8 mouse cellular contexts compared by ENCODE assay signal in genomic region chr13:54372665-54373064, GRCm38 (mm10). TPM values are rescaled to one million over a fixed set of nuclear protein-coding genes. Genes with fewer than 3 reads are reported as not detected.
A peak's percentile ranks its signal among the peaks of the same experiment; 100 is the strongest.
DNase-seq lines count a peak whose midpoint lies in the region; ATAC-seq and TF ChIP-seq lines count a peak whose summit lies in the region.

No protein-coding gene starts in this region.

- H3K36me3 ChIP-seq in lung, postnatal 0 days (ENCODE audit: insufficient read depth, low read length): no peaks in the 10 kb centered on the region

- H3K9ac ChIP-seq in lung, postnatal 0 days (replicated peaks; ENCODE audit: low read depth): no peak overlapping the region

- TF ChIP-seq EP300 in lung, postnatal 0 days (IDR thresholded peaks at IDR 0.05): no peak

- DNase-seq in layer of hippocampus, adult 11-12 months (ENCODE audit: low spot score): peak; percentile 83
- DNase-seq in layer of hippocampus, adult 9-10 months (ENCODE audit: low spot score): no peak
- DNase-seq in cerebellum, adult 9-11 months: peak; percentile 93
- peak; percentile 74 to 81 for DNase-seq in frontal cortex, postnatal 14 days (ENCODE audit: low spot score in 2 of 2)
- peak; percentile 91 to 94 for DNase-seq in layer of hippocampus, adult 2 months (ENCODE audit: low spot score in 2 of 2)
- DNase-seq in lung, postnatal 0 days (ENCODE audit: low spot score): peak; percentile 49
- DNase-seq in right cerebral cortex, adult 18-20 months: peak; percentile 91
- peak; percentile 32 for DNase-seq in urinary bladder, postnatal 25 days (ENCODE audit: low spot score)

- no peak overlapping the region for H3K4me2 ChIP-seq in lung, postnatal 0 days (replicated peaks; ENCODE audit: low read depth, low read length)

- TF ChIP-seq CTCF in layer of hippocampus, adult 2 months (conservative IDR thresholded peaks at IDR 0.05): peak; percentile 70
- TF ChIP-seq CTCF in lung, postnatal 0 days (IDR thresholded peaks at IDR 0.05): peak; percentile 78

- 0 out of 2 replicates have a peak, but pooled peaks cover 3% of the 10 kb centered on the region for H3K4me1 ChIP-seq in lung, postnatal 0 days (ENCODE audit: insufficient read depth, low read depth, low read length)

- ATAC-seq in lung, postnatal 0 days: no peak

- peak overlapping the region; percentile 98 for H3K27ac ChIP-seq in layer of hippocampus, adult 2 months
- H3K27ac ChIP-seq in lung, postnatal 0 days (ENCODE audit: low read length): no peak overlapping the region

- peaks cover 9% of the 10 kb centered on the region for H3K27me3 ChIP-seq in lung, postnatal 0 days (replicated peaks; ENCODE audit: insufficient read depth, low read length)

- no peaks in the 10 kb centered on the region for H3K9me3 ChIP-seq in lung, postnatal 0 days (ENCODE audit: low read length)

- peak overlapping the region; percentile 52 for H3K4me3 ChIP-seq in layer of hippocampus, adult 2 months
- H3K4me3 ChIP-seq in lung, postnatal 0 days (ENCODE audit: low read depth, low read length): no peak overlapping the region

- WGBS in lung, postnatal 0 days: 0% methylated on average over 10 of the region's 16 CpGs

RNA-seq across cellular contexts. Expression of gene Cplx2, which starts 1.5 kb away (rescaled TPM):
- total RNA-seq in layer of hippocampus, adult 2 months (2021): 1,000 to 10,000 TPM; 1,009 to 1,066 TPM
- polyA plus RNA-seq in lung, postnatal 0 days (2015; fragmentation: Nextera tagmentation; extraction: Ambion mirVana): 3.0 and 3.1 TPM in 2 replicates
